In the genomic region with DNA sequence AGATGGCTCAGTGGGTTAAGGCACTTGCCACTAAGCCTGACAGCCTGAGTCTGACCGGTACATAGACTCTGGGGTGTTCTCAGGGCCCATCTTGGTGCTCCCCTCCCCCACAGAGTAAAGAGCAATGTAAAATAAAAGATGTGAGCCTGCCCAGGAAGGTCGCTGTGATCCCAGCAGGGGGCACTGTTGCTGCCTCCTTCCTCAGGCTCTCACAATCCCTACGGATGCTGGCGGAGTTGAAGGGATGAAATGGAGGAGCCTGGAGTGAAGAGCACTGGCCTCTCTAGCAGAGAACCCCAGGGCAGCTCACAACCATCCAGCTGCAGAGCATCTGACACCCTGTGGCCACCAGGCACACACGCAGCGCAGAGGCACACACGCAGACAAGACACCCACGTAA, we compare ENCODE assay signal across 8 mouse cellular contexts. TPM values are rescaled to one million over a fixed set of nuclear protein-coding genes. Genes with fewer than 3 reads are reported as not detected.
DNase-seq lines count a peak whose midpoint lies in the region; ATAC-seq and TF ChIP-seq lines count a peak whose summit lies in the region.

No protein-coding gene starts in this region.

- peak; percentile 51 for DNase-seq in gastrocnemius, postnatal 10 days
- DNase-seq in gastrocnemius, adult 8-10 months (ENCODE audit: low spot score in 2 of 2), result no peak
- DNase-seq in testis, postnatal 14 days (ENCODE audit: low spot score), result no peak
- peak; percentile 38 for DNase-seq in hindbrain, embryonic 14.5 days (ENCODE audit: low spot score)
- DNase-seq in lung, postnatal 0 days (ENCODE audit: low spot score), result peak; percentile 76
- DNase-seq in ovary, postnatal 10 days (ENCODE audit: low spot score), result no peak

- 28% methylated on average over 8 of the region's 8 CpGs for WGBS in hindbrain, embryonic 14.5 days
- 46% methylated on average over 8 of the region's 8 CpGs for WGBS in lung, postnatal 0 days

- H3K27me3 ChIP-seq in testis, adult 2 months (ENCODE audit: control insufficient read depth, insufficient read depth, low read length), result no peaks in the 10 kb centered on the region
- no peaks in the 10 kb centered on the region for H3K27me3 ChIP-seq in hindbrain, embryonic 14.5 days (ENCODE audit: control insufficient read depth, insufficient read depth, low read length)
- H3K27me3 ChIP-seq in lung, postnatal 0 days (replicated peaks; ENCODE audit: insufficient read depth, low read length), result no peaks in the 10 kb centered on the region

- H3K4me3 ChIP-seq in testis, adult 2 months (ENCODE audit: control insufficient read depth, low read depth, low read length), result no peak overlapping the region
- no peak overlapping the region for H3K4me3 ChIP-seq in hindbrain, embryonic 14.5 days (replicated peaks; ENCODE audit: low read length)
- no peak overlapping the region for H3K4me3 ChIP-seq in lung, postnatal 0 days (ENCODE audit: low read depth, low read length)

- H3K9me3 ChIP-seq in hindbrain, embryonic 14.5 days (ENCODE audit: control insufficient read depth, low read length), result no peaks in the 10 kb centered on the region
- no peaks in the 10 kb centered on the region for H3K9me3 ChIP-seq in lung, postnatal 0 days (ENCODE audit: low read length)

- H3K9ac ChIP-seq in hindbrain, embryonic 14.5 days, result no peak overlapping the region
- H3K9ac ChIP-seq in lung, postnatal 0 days (replicated peaks; ENCODE audit: low read depth), result no peak overlapping the region

- H3K4me2 ChIP-seq in hindbrain, embryonic 14.5 days (replicated peaks), result no peak overlapping the region
- H3K4me2 ChIP-seq in lung, postnatal 0 days (replicated peaks; ENCODE audit: low read depth, low read length), result no peak overlapping the region

- TF ChIP-seq EP300 in lung, postnatal 0 days (IDR thresholded peaks at IDR 0.05), result no peak

- no peak overlapping the region for H3K27ac ChIP-seq in testis, adult 2 months (ENCODE audit: control insufficient read depth, insufficient read depth, low read depth, low read length)
- no peak overlapping the region for H3K27ac ChIP-seq in hindbrain, embryonic 14.5 days
- no peak overlapping the region for H3K27ac ChIP-seq in lung, postnatal 0 days (ENCODE audit: low read length)

- no peak for TF ChIP-seq POLR2A in testis, adult 2 months (IDR thresholded peaks at IDR 0.05; ENCODE audit: control insufficient read depth, low read depth, low read length)

- H3K4me1 ChIP-seq in testis, adult 2 months (ENCODE audit: control insufficient read depth, insufficient read depth, low read length), result no peaks in the 10 kb centered on the region
- H3K4me1 ChIP-seq in hindbrain, embryonic 14.5 days (replicated peaks; ENCODE audit: control insufficient read depth, insufficient read depth, low read length), result no peaks in the 10 kb centered on the region
- H3K4me1 ChIP-seq in lung, postnatal 0 days (ENCODE audit: insufficient read depth, low read depth, low read length), result no peaks in the 10 kb centered on the region

- H3K36me3 ChIP-seq in testis, adult 2 months (ENCODE audit: control insufficient read depth, insufficient read depth, low read length), result no peaks in the 10 kb centered on the region
- peaks cover 91% of the 10 kb centered on the region for H3K36me3 ChIP-seq in hindbrain, embryonic 14.5 days (replicated peaks; ENCODE audit: control insufficient read depth, insufficient read depth)
- H3K36me3 ChIP-seq in lung, postnatal 0 days (ENCODE audit: insufficient read depth, low read length), result peaks cover 36% of the 10 kb centered on the region; the same call in 1 of the 2 replicates

- ATAC-seq in hindbrain, embryonic 14.5 days (ENCODE audit: low FRiP score), result no peak
- ATAC-seq in lung, postnatal 0 days, result peak; percentile 71
- ATAC-seq in erythroid progenitor cell, adult 5-6 weeks (replicated peaks; ENCODE audit: low FRiP score, poor library complexity, severe bottlenecking), result no peak

- TF ChIP-seq CTCF in testis, adult 2 months (IDR thresholded peaks at IDR 0.05; ENCODE audit: control insufficient read depth, insufficient read depth, insufficient replicate concordance, low read depth, low read length), result peak; percentile 43; the same call in 1 of the 2 replicates
- TF ChIP-seq CTCF in lung, postnatal 0 days (IDR thresholded peaks at IDR 0.05), result peak; percentile 77

RNA-seq across cellular contexts. Expression of a gene that starts 19.9 kb away (rescaled TPM):
- 10 to 100 TPM in 1 of 2 experiments, 1 to 10 TPM in 1; 8.4 to 11.4 TPM for total RNA-seq in gastrocnemius, postnatal 10 days (2021)
- total RNA-seq in gastrocnemius, adult 8-10 months (2022), result 1 to 10 TPM in 2 of 4 experiments, under 1 TPM in 2; 0.92 to 1.5 (median 1.2) TPM
- polyA plus RNA-seq in testis, adult 2 months (2012; rRNA removed), result 16.3 and 19.5 TPM in 2 replicates
- polyA plus RNA-seq in hindbrain, embryonic 14.5 days (2014; fragmentation: Nextera tagmentation; extraction: Ambion mirVana), result 25.5 and 26.4 TPM in 2 replicates
- 7.2 and 10.2 TPM in 2 replicates for polyA plus RNA-seq in lung, postnatal 0 days (2015; fragmentation: Nextera tagmentation; extraction: Ambion mirVana)
- total RNA-seq in erythroid progenitor cell, adult 5-6 weeks (2015; ENCODE audit: low replicate concordance), result 0.42 and 1.8 TPM in 2 replicates
- total RNA-seq in erythroid progenitor cell, adult 5-6 weeks (2017; ENCODE audit: low replicate concordance), result 0.64 and 0.76 TPM in 2 replicates

RNA-seq across cellular contexts. Expression of a gene that starts 29.2 kb away (rescaled TPM):
- total RNA-seq in gastrocnemius, postnatal 10 days (2021), result 100 to 1,000 TPM; 151 to 159 TPM
- 10 to 100 TPM; 85.4 to 90.6 (median 87.9) TPM for total RNA-seq in gastrocnemius, adult 8-10 months (2022)
- polyA plus RNA-seq in testis, adult 2 months (2012; rRNA removed), result 177 and 183 TPM in 2 replicates
- polyA plus RNA-seq in hindbrain, embryonic 14.5 days (2014; fragmentation: Nextera tagmentation; extraction: Ambion mirVana), result 329 and 343 TPM in 2 replicates
- polyA plus RNA-seq in lung, postnatal 0 days (2015; fragmentation: Nextera tagmentation; extraction: Ambion mirVana), result 403 and 485 TPM in 2 replicates
- total RNA-seq in erythroid progenitor cell, adult 5-6 weeks (2015; ENCODE audit: low replicate concordance), result 105 and 157 TPM in 2 replicates
- 150 and 178 TPM in 2 replicates for total RNA-seq in erythroid progenitor cell, adult 5-6 weeks (2017; ENCODE audit: low replicate concordance)

RNA-seq across cellular contexts. Expression of a gene that starts 53.7 kb away (rescaled TPM):
- total RNA-seq in gastrocnemius, postnatal 10 days (2021), result 1 to 10 TPM; 1.8 to 3.2 TPM
- total RNA-seq in gastrocnemius, adult 8-10 months (2022), result 1 to 10 TPM in 1 of 4 experiments, under 1 TPM in 2, not detected in 1; 0.59 to 1.9 (median 0.88) TPM
- 8.0 and 8.3 TPM in 2 replicates for polyA plus RNA-seq in testis, adult 2 months (2012; rRNA removed)
- 1.1 and 1.5 TPM in 2 replicates for polyA plus RNA-seq in hindbrain, embryonic 14.5 days (2014; fragmentation: Nextera tagmentation; extraction: Ambion mirVana)
- 3.0 and 3.2 TPM in 2 replicates for polyA plus RNA-seq in lung, postnatal 0 days (2015; fragmentation: Nextera tagmentation; extraction: Ambion mirVana)
- total RNA-seq in erythroid progenitor cell, adult 5-6 weeks (2015; ENCODE audit: low replicate concordance), result 4.2 and 9.4 TPM in 2 replicates
- total RNA-seq in erythroid progenitor cell, adult 5-6 weeks (2017; ENCODE audit: low replicate concordance), result 4.0 and 14.3 TPM in 2 replicates

Comparison
In these comparisons a context has a peak if more than half of its experiments do, and no peak if none do; other contexts are left out.
1. DNase-seq: peak in gastrocnemius, postnatal 10 days (single experiment), hindbrain, embryonic 14.5 days (single experiment) and lung, postnatal 0 days (single experiment); none in gastrocnemius, adult 8-10 months (0 of 2), testis, postnatal 14 days (single experiment) and ovary, postnatal 10 days (single experiment).